Mouse (Mus musculus) lung, postnatal 14 days (tissue): ENCODE measurements at regions not wholly inside any gene's neighbourhood (a gene's known extent, or its start where the extent isn't known, plus 50 kb on each side); places are given as distances from the start of the nearest gene placed in this dataset.
A peak's percentile ranks its signal among the peaks of the same experiment; 100 is the strongest.

Experiments
- DNase-seq: peaks from one replicate; pipeline ENCODE4 v3.0.0; 2021

DNA sequence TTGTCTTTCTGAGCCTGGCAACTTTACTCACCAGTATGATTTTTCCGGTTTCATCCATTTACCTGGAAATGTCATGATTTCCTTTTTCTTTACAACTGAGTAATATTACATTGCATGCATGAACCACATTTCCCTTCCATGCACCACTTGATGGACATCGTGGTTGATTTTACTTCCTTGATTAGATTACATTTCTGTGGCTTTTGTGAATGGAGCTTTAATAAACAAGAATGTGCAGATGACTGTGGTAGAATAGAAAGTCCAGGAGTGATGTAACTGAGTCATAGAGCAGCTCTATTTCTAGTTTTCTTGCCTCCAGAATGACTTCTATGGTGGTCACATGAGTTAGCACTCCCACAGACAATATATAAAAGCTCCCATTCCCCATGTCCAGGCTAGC, 75.2 kb downstream of the Chst2 start:
- no peak for DNase-seq

DNA sequence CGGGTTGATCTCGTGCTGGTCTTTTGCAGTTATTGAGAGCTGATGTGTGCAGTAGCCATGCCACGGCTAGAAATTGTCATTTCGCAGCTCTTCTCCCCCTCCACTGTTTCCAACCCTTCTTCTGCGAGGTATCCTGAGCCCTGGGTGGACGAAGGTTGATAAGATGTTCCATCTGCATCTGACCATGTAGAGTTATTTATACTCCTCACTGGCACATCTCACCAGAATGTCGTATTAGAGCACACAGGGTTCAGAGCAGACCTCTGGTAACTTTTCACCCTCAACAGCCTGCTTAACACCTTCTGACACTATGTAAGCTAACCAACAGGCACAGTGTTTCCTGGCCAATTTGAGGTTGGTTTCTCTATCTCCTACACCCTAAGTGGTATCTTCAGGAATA, 76.4 kb downstream of the Chst2 start:
- no peak for DNase-seq

DNA sequence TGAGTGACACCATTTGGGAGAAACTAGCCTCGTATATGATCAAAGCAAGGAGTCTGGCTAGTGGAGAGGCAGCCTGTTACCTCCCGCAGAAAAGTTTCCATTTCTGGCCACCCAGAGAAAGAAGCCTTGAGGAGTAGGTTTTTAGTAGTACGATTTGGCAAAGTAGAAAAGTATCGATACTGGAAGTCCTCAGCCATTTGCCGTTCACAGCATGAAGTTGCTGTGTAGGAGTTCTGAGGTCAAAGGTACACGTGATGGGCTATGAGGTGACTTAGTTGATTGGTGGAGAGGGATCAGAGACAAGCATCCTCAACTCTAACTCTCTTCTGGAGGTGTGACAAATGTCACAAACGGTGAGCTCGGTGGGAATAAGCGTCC, 77.5 kb downstream of the Chst2 start:
- DNase-seq = no peak

DNA sequence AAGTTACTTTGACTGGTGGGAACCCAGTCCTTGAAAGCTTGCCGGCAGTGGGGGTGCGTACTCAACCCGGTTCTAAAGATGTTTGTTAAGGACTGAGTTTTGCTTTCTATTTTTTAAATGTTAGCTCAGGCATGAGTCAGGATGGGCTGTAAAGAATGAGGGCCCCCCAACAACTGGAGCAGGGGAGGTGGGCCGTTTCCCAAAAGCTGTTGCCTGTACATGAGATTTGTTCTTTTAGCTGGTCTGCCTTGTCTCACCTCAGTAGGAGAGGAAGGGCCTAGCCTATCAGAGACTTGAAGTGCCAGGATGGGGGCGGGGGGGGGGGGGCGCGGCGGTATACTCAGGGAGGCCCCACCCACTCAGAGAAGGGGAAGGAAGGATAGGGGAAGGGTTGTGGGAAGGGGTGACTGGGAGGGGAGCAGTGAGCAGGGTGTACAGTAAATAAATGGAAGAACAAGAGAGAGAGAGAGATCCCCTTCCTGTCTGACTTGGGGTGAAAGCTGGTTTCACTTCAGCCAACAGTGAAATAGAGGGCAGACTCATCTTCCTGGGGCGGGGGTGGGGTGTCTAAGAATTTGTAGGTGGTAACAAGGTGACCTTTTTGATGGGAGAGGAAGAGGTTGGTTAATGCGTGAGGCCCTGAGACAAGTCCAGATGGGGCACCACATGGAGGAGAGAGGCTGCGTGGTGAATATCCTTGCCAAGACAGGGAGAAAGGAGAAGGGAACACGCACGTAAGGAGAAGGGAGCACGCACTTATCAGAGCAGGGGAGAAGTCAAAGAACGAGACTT, 78.1 kb downstream of the Chst2 start:
- DNase-seq = no peak

DNA sequence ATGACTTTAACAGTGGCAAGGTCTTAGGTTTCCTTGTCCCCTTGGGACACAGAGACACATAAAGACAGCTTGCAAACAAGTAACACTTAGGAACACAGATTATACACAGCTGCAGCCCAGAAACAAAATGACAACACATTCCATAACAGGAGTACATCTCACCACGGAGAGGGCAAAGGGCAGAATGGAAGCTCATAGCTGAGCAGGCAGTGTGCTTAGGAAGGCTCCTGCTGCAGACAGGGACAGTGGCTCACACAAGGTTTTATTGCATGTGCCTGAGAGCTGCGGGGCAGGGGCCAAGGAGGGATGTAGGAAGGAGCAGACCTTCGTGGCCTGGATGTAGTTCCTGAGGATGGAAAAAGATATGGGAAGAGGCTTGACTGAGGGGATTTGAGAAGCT, 78.8 kb downstream of the Chst2 start:
- peak; percentile 29 for DNase-seq

DNA sequence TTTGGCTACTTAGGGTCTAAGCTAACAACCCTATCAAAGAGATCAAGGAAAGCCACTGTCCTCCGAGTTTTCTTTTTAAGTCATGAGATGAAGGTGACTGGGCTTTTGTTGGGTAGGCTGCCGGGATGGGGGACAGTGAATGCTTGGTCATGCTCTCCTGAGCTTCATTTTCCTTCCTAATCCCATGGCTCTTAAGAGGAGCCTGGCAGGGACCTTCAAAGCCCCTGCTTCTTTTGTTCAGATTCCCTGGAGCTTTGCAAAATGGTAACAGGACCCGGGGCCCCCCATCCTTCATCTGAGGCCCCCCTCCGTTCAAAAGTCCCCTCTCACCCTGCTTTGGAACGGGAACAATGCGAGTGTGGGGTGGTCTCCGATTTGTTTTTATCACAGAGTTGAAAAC, 82.9 kb downstream of the Chst2 start:
- no peak for DNase-seq

DNA sequence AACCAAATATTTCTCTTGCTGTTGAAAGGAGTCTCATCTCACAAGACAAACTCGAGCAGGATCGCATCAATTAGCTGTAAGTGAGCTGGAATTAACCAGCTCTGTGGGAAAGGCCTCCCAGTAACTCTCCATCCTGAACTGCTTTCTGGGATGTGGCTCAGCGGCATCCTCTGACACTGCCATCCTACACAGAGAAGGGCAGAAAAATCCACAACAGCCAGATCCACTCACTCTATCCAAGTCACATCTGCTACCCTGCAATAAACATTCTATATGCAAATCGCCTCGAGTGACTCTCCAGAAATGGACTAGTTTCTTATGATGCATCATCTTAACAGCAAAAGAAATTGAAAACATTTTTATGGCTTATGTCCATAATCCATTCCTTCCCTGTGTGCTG, 83.6 kb downstream of the Chst2 start:
- no peak for DNase-seq

DNA sequence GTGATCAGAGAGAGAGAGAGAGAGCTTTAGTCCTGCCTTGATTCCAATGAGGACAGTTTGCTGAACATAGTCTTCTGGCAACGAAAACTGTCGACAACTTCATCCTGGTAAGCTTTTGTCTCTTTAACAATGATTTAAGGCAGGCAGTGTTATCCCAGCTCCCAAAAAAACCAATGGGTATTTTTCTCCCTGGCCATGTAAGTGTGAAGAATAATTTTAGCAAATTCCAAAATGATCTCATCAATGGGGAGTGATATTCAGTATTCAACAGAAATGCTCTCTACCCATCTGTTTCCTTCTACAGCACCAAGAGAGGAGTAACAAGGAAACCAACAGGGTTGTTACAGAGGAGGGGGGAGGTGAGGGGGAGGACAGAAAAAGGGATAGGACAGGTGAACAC, 84.5 kb downstream of the Chst2 start:
- DNase-seq = no peak

DNA sequence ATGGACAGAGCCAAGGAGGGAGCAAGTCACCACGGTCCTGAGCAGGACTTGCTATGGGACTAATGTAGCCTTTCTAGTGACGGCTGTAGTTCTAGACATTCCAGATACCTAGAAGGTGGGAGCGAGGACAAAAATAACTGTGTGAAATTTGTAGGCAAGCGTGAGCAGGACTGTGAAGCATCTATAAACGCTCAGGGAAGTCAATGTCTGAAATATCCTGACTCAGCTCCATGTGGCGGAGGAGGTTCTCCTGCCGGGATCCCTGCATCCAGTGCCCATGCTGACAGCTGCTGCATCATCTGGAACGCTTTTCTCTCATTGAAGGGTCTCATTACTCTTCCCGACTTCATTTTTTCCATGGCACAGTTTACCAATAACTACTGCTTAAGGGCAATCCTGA, 87.6 kb downstream of the Chst2 start:
- no peak for DNase-seq

DNA sequence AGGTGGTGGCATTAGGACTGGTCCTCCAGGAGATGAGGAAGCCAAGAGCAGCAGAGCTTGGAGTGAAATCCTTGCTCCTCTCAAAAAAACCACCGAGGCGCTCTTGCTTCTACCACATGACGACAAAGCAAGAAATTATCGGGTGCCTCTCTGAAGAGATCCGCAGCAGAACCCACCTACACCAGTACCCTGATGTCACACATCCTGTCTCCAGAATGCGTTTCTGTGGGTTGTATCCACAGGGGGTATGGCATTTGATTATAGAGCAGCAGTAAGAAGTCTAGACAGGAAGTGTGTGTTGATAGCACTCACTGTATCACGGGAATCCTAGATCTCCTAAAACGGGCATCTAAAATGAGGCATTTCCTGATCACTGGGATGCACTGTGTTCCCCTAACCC, 89.8 kb downstream of the Chst2 start:
- no peak for DNase-seq

DNA sequence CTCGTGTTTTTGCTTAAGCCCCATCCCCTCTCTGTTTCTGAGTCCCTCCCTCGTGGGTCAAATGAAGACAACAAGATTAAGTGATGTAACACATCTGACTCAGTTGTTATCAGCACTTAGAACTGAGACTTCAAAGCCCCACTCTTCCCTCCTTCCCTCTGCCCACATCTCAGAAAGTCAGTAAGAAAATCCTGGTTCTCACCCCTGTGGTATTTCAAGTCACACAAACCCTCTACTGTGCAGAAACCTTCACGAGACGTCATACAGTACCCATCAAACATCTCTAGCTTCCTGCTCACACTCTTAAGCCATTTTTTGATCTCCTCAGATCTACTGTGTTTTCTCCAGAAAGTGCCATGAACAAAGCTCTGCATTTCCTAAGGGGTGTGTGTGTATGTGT, 91.4 kb downstream of the Chst2 start:
- no peak for DNase-seq

DNA sequence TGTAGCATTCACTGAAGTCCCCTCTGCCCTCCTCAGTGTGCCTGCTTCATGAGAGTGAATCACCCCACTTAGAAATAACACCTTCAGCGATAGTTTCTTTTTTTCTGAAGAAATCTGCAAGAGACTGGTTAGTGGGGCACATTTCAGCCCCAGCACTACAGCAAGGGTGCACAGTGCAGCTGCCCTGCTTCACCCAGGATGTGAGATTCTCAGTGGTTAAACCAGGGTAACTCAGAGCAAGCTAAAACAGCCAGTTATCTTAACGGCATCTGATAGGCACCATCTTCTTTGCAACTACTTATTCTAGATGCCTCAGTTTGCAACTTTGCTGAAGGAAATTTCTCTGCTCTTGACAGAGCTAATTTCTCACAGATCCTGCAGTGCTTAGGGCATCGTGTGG, 94.9 kb downstream of the Chst2 start:
- DNase-seq = no peak

DNA sequence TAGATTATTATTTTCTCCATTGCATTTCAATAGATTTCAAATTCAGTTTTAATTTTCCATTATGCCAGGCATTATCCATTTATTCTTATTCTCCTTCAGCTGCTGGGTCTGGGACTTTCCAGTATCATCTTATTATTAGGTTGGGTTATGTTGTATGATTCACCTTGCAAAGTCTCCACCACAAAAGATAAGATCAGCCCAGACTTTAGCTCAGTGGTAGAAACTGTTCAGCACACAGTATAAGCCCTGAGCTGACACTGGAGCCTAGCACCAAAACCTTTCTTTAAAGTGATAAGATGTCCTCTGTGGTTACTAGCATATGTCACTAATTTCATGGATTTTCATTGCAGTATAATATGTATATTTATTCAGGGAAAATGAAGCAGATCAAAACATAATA, 117.5 kb downstream of the Chst2 start:
- DNase-seq = no peak

DNA sequence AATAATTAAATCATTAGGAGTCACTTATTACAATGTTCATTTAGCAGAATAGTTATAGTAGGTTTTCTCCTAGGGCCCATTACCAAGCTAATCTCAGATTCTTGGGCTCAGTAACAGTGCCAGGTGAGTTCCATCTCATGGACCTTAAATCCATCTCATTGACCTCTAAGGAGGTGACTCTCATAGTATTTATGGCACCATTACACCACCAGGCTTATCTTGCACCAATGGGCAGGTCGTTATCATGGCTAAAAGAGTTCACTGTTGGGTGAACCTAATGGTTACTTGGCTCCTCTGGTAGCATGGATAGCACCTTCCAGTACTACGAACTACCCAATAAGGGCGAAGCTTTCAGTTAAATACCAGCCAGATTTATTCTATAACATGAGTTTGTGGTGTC, 123.5 kb downstream of the Chst2 start:
- DNase-seq = no peak

DNA sequence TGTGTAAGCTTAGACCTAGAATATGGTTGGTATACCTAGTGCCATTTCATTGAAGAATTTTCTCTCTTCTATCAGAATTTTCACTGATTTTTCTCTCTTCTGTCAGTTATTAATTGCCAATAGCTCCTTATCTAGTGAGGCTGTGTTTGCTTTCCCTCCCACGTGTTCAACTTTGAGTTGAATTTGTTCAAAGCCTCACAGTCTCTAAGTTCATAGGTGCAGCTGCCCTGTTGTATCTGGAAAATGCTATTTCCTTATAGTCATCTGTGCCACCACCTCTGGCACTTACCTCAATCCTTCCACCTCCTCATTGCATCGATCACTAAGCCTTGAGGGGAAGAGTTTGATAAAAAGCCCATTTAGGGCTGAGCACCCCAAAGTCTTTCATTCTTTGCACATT, 124.0 kb downstream of the Chst2 start:
- no peak for DNase-seq
